Mouse (Mus musculus): Measurements from ENCODE around the gene Sh3gl3. TPM values are rescaled to one million over a fixed set of nuclear protein-coding genes. Genes with fewer than 3 reads are reported as not detected.
A peak's percentile ranks its signal among the peaks of the same experiment; 100 is the strongest.

Sh3gl3 gene
- polyA plus RNA-seq, 1 experiment = 37.9 TPM

GRCm38 (mm10) chr7:82265365-82265764 lies 91.7 kb downstream of the Sh3gl3 start:
- DNase-seq (ENCODE audit: low read depth) = no peak
- TF ChIP-seq CTCF (IDR thresholded peaks at IDR 0.05; ENCODE audit: borderline replicate concordance, extremely low read depth, insufficient read depth, insufficient read length) (no peak), POLR2A (IDR thresholded peaks at IDR 0.05; ENCODE audit: borderline replicate concordance, extremely low read depth, insufficient read depth, insufficient read length, poor library complexity, severe bottlenecking) (no peak)

GRCm38 (mm10) chr7:82269948-82270347 lies 96.3 kb downstream of the Sh3gl3 start:
- no peak for DNase-seq (ENCODE audit: low read depth)
- TF ChIP-seq CTCF (IDR thresholded peaks at IDR 0.05; ENCODE audit: borderline replicate concordance, extremely low read depth, insufficient read depth, insufficient read length) (peak; percentile 47; the same call in 1 of the 2 replicates), POLR2A (IDR thresholded peaks at IDR 0.05; ENCODE audit: borderline replicate concordance, extremely low read depth, insufficient read depth, insufficient read length, poor library complexity, severe bottlenecking) (no peak)

GRCm38 (mm10) chr7:82271742-82272141 lies 98.1 kb downstream of the Sh3gl3 start:
- DNase-seq (ENCODE audit: low read depth) = no peak
- TF ChIP-seq CTCF (IDR thresholded peaks at IDR 0.05; ENCODE audit: borderline replicate concordance, extremely low read depth, insufficient read depth, insufficient read length) = no peak
- TF ChIP-seq POLR2A (IDR thresholded peaks at IDR 0.05; ENCODE audit: borderline replicate concordance, extremely low read depth, insufficient read depth, insufficient read length, poor library complexity, severe bottlenecking) = no peak

GRCm38 (mm10) chr7:82272875-82273274 lies 99.2 kb downstream of the Sh3gl3 start:
- peak; percentile 75 for DNase-seq (ENCODE audit: low read depth)
- peak; percentile 68; the same call in 1 of the 2 replicates for TF ChIP-seq CTCF (IDR thresholded peaks at IDR 0.05; ENCODE audit: borderline replicate concordance, extremely low read depth, insufficient read depth, insufficient read length)

- peak; percentile 80 for DNase-seq (ENCODE audit: low read depth)
- TF ChIP-seq POLR2A (IDR thresholded peaks at IDR 0.05; ENCODE audit: borderline replicate concordance, extremely low read depth, insufficient read depth, insufficient read length, poor library complexity, severe bottlenecking) (no peak), CTCF (IDR thresholded peaks at IDR 0.05; ENCODE audit: borderline replicate concordance, extremely low read depth, insufficient read depth, insufficient read length) (peak; percentile 93)
Observed at GRCm38 (mm10) chr7:82274011-82274709, 100.5 kb downstream of the Sh3gl3 start.

- DNase-seq (ENCODE audit: low read depth) = no peak
- TF ChIP-seq POLR2A (IDR thresholded peaks at IDR 0.05; ENCODE audit: borderline replicate concordance, extremely low read depth, insufficient read depth, insufficient read length, poor library complexity, severe bottlenecking) (no peak), CTCF (IDR thresholded peaks at IDR 0.05; ENCODE audit: borderline replicate concordance, extremely low read depth, insufficient read depth, insufficient read length) (no peak)
Observed at GRCm38 (mm10) chr7:82274975-82275374, 101.3 kb downstream of the Sh3gl3 start.

- no peak for TF ChIP-seq POLR2A (IDR thresholded peaks at IDR 0.05; ENCODE audit: borderline replicate concordance, extremely low read depth, insufficient read depth, insufficient read length, poor library complexity, severe bottlenecking)
- TF ChIP-seq CTCF (IDR thresholded peaks at IDR 0.05; ENCODE audit: borderline replicate concordance, extremely low read depth, insufficient read depth, insufficient read length) = 0 out of 2 replicates have a peak, but pooled peaks have one; percentile 9
- no peak for DNase-seq (ENCODE audit: low read depth)
Observed at GRCm38 (mm10) chr7:82275529-82276204, 102.0 kb downstream of the Sh3gl3 start.

GRCm38 (mm10) chr7:82282011-82282410 lies 108.4 kb downstream of the Sh3gl3 start:
- TF ChIP-seq CTCF (IDR thresholded peaks at IDR 0.05; ENCODE audit: borderline replicate concordance, extremely low read depth, insufficient read depth, insufficient read length) (no peak), POLR2A (IDR thresholded peaks at IDR 0.05; ENCODE audit: borderline replicate concordance, extremely low read depth, insufficient read depth, insufficient read length, poor library complexity, severe bottlenecking) (no peak)
- no peak for DNase-seq (ENCODE audit: low read depth)

- TF ChIP-seq CTCF (IDR thresholded peaks at IDR 0.05; ENCODE audit: borderline replicate concordance, extremely low read depth, insufficient read depth, insufficient read length) (no peak), POLR2A (IDR thresholded peaks at IDR 0.05; ENCODE audit: borderline replicate concordance, extremely low read depth, insufficient read depth, insufficient read length, poor library complexity, severe bottlenecking) (no peak)
- DNase-seq (ENCODE audit: low read depth) = peak; percentile 43
Observed at GRCm38 (mm10) chr7:82282464-82282863, 108.8 kb downstream of the Sh3gl3 start.

- DNase-seq (ENCODE audit: low read depth) = no peak
- TF ChIP-seq CTCF (IDR thresholded peaks at IDR 0.05; ENCODE audit: borderline replicate concordance, extremely low read depth, insufficient read depth, insufficient read length) (peak; percentile 9; the same call in 1 of the 2 replicates), POLR2A (IDR thresholded peaks at IDR 0.05; ENCODE audit: borderline replicate concordance, extremely low read depth, insufficient read depth, insufficient read length, poor library complexity, severe bottlenecking) (no peak)
Observed at GRCm38 (mm10) chr7:82287242-82287641, 113.6 kb downstream of the Sh3gl3 start.

- peak; percentile 30 for DNase-seq (ENCODE audit: low read depth)
- TF ChIP-seq CTCF (IDR thresholded peaks at IDR 0.05; ENCODE audit: borderline replicate concordance, extremely low read depth, insufficient read depth, insufficient read length) (no peak), POLR2A (IDR thresholded peaks at IDR 0.05; ENCODE audit: borderline replicate concordance, extremely low read depth, insufficient read depth, insufficient read length, poor library complexity, severe bottlenecking) (no peak)
Observed at GRCm38 (mm10) chr7:82293441-82293840, 119.8 kb downstream of the Sh3gl3 start.

- DNase-seq (ENCODE audit: low read depth) = peak; percentile 33
Observed at GRCm38 (mm10) chr7:82294083-82294482, 120.4 kb downstream of the Sh3gl3 start.

More at GRCm38 (mm10) chr7:82294083-82294482, 120.4 kb downstream of the Sh3gl3 start:
- TF ChIP-seq CTCF (IDR thresholded peaks at IDR 0.05; ENCODE audit: borderline replicate concordance, extremely low read depth, insufficient read depth, insufficient read length) = no peak
- TF ChIP-seq POLR2A (IDR thresholded peaks at IDR 0.05; ENCODE audit: borderline replicate concordance, extremely low read depth, insufficient read depth, insufficient read length, poor library complexity, severe bottlenecking) = no peak

Measured in brain, embryonic 14.5 days (tissue).